Mouse (Mus musculus) A20 (cell line): ENCODE measurements around the gene Ets2.
"Not testable (repeated sequence)": the region's sequence is repeated elsewhere in the genome, so short reads cannot be mapped to it uniquely, and the experiment has no call there.

Source experiments
- DNase-seq: peaks from one replicate; pipeline ENCODE4 v3.0.0-alpha.2; 2011; ENCODE audit warnings: low read depth, low spot score

Gene Ets2

GRCm38 (mm10) chr16:95699721-95700120 lies 2.2 kb upstream of the Ets2 start:
- DNase-seq: no peak

DNA sequence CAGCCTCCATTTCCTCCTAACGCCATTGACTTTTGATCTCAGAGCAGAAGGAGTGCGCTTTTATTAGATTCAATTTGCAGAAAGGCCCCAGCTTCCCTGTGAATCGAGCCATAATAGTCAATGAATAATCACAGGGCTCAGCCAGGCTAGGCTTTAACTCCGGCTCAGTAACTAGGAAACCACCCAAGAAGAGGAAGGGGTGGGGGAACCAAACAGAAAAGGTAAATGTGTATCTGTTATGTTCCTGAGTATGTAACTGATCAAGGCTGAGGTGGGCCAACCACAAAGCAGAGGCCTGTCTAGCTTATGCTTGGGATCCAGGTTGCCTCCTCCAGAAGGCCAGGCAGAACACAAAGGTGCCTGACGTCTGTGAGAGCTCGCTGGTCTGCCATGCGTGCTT lies 1.7 kb upstream of the Ets2 start:
- DNase-seq: no peak

GRCm38 (mm10) chr16:95702562-95703545 lies 979 bp downstream of the Ets2 start:
- no peak for DNase-seq

DNA sequence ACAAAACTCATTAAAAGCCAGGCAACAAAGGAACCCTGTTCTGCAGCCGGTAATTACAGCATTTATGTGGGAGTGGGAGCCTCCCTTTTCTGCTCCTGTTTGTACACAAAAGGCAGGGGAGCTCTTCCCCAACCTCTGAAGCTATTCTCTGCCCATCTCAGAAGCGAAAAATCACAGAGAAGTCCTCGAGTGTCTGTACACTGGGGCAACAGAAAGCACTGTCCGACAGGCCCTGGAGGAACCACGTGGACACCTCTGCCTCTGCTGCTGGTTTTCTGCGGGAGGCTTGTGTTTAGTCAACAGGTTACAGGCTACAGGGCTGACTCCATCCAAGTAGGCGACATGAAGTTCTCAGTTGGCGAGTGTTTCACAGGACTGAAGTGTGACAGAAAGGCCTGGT lies 2.1 kb downstream of the Ets2 start:
- no peak for DNase-seq

DNA sequence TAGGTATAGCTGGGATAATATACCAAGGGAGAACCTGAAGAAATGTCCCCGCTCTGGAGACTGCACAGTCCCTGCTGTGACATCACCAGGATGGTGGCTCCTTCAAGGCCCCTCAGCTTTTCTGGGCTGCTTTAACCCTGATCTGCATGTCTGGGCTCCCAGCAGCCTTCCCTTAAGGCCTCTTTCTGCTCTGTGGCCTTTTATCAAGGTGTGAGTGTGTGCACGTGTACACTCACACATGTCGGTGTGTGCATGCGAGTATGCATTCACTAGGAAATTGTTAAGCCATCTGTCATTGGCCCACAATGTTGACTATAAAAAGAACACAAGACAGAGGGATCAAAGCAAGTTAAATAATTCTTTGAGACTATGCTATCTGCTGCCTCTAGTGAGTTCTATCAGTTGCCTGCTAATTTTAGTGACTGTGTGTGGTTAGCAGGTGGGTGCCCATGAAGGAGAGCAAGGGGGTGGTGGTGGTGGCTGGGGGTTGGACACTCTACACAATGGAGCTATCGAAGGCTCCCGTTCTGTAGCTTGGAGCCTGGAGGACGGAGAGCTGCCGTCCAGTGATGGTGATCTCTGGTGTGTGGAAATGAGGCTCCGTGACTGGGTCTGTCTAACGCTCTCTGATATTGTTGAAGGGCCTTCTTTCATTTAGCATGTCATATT lies 2.9 kb downstream of the Ets2 start:
- DNase-seq: no peak

DNA sequence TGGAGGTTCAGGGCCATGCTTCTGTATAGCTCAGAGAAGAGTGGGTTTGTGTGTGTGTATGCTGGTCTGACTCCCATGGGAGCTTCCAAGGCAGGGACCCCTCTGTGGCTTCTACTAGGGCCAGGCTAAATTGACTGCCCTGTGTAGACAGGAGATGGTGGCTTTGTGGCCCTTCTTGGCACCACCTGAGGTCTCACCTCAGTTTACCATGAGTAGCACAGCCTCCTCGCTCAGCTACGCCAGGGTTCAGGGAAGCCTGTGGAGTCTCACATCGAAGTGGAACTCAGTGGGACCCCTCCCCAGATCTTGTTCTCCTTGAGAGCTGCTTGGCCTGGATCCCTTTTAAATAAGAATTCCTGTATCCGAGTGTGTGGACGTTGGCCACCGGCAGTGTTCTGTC lies 3.9 kb downstream of the Ets2 start:
- DNase-seq: no peak

DNA sequence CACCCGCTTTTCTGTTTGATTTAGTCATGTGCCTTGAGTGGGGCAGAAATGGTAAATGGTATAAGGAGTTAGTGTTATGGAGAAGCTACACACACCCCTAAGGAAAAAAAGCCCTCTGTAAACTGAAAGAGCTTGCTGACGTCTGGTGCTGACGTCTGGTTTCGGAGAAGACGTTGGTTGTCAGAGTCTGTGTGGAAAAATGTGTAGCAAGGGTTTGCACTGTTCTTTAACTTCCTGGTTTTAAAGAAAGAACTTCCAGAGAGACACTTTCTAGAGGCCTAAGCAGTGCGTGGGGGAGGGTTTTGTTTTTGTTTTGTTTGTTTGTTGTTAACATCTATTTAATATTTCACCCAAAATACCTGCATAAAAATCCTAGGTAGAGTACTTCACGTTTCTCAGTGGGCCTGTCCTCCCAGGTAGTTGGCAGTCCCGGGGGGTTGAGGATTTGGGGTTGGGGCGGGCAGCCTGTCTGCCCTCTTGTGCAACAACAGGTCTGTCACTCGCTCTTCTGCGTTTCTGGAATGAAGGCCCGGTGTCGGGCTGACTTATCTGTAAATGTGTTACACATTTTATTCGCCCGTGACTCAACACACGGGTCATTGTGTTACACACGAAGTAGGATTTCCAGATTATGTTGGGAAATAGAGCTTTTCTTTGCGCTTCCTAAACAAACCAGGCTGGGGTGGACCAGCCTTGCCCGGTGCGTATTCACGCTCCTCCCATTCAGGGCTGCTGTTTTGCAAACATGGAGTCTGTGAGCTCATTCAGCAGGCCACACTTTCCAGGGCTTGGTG lies 6.5 kb downstream of the Ets2 start:
- DNase-seq: no peak

DNA sequence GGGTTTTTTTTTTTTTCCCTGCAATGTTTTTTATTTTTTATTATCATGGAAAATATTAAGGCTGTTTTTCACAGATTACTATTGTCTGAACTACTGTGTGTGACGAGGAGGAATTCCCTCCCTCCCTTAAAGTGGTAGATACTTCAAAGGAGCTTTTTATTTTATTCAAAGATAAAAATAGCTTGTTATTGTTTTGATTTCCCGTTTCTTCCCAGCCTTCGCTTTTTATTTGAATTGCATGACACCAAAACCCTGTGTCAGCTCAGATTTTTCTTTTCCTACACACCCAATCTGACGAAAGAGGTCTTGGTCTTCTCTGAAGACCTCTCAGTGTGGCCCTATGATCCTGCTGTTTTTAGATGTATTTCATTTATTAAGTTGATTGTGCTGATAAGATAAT lies 7.3 kb downstream of the Ets2 start:
- DNase-seq: no peak

GRCm38 (mm10) chr16:95710129-95710528 lies 8.3 kb downstream of the Ets2 start:
- no peak for DNase-seq

GRCm38 (mm10) chr16:95712121-95712520 lies 10.2 kb downstream of the Ets2 start:
- DNase-seq: no peak

GRCm38 (mm10) chr16:95713077-95713476 lies 11.2 kb downstream of the Ets2 start:
- not testable (repeated sequence) for DNase-seq

DNA sequence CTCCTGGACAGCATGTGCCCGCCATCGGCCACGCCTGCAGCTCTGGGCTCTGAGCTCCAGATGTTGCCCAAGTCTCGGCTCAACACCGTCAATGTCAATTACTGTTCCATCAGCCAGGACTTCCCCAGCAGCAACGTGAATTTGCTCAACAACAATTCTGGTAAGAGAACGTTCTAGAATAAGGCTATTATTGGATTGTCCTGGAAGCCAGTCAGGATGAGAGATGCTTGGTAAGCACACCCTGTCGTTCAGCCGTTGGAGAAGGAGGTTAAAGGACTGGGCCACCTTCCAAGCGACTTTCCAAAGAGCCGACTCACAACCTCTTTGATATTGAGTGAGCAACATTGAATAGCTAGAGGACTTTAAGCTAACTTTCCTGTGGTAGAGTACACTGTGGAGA lies 13.2 kb downstream of the Ets2 start:
- no peak for DNase-seq

DNA sequence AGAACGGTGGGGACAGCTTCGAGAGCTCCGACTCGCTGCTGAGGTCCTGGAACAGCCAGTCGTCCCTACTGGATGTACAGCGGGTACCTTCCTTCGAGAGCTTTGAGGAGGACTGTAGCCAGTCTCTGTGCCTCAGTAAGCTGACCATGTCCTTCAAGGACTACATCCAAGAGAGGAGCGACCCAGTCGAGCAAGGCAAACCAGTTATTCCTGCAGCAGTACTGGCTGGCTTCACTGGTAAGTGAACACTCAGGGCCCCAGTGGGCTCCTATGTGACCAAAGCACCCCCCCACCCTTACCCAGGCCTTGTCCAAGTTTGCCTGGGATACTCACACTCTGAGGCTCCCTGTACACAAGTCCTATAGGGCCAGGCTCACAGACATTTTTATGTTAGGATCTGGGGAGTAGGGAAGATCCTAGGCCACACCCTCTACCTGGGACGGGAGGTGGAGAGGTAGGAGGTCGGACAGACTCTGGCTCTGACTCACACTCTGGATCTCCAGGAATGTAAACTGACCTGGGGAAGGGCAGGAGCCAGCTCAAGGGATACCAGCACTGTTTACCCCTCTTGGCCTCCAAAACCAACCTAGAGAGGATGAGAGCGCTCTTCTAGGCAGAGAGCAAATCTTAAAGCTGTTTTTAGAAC lies 14.3 kb downstream of the Ets2 start:
- DNase-seq: no peak

DNA sequence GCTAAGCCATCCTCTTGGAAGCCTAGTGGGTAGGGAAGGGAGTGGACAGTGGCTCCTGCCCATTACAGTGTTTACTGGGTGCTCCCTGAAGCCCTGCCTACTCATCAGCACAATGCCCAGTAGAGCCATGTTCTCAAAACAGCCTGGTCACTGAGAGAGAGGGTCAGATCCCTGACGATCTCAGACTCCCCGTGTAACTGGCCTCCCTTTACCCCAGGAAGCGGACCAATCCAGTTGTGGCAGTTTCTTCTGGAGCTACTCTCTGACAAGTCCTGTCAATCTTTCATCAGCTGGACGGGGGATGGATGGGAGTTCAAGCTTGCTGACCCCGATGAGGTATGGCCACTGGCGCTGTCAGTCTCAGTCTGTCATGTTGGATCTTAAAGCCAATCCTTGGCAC lies 15.8 kb downstream of the Ets2 start:
- DNase-seq: no peak

GRCm38 (mm10) chr16:95718119-95718518 lies 16.2 kb downstream of the Ets2 start:
- DNase-seq: no peak

GRCm38 (mm10) chr16:95720532-95720931 lies 18.7 kb downstream of the Ets2 start:
- no peak for DNase-seq

GRCm38 (mm10) chr16:95724251-95724650 lies 22.4 kb downstream of the Ets2 start:
- DNase-seq: no peak

- DNase-seq: no peak
These were observed 22.9 kb downstream of the Ets2 start for GRCm38 (mm10) chr16:95724776-95725175.

GRCm38 (mm10) chr16:95726802-95727201 lies 24.9 kb downstream of the Ets2 start:
- no peak for DNase-seq

DNA sequence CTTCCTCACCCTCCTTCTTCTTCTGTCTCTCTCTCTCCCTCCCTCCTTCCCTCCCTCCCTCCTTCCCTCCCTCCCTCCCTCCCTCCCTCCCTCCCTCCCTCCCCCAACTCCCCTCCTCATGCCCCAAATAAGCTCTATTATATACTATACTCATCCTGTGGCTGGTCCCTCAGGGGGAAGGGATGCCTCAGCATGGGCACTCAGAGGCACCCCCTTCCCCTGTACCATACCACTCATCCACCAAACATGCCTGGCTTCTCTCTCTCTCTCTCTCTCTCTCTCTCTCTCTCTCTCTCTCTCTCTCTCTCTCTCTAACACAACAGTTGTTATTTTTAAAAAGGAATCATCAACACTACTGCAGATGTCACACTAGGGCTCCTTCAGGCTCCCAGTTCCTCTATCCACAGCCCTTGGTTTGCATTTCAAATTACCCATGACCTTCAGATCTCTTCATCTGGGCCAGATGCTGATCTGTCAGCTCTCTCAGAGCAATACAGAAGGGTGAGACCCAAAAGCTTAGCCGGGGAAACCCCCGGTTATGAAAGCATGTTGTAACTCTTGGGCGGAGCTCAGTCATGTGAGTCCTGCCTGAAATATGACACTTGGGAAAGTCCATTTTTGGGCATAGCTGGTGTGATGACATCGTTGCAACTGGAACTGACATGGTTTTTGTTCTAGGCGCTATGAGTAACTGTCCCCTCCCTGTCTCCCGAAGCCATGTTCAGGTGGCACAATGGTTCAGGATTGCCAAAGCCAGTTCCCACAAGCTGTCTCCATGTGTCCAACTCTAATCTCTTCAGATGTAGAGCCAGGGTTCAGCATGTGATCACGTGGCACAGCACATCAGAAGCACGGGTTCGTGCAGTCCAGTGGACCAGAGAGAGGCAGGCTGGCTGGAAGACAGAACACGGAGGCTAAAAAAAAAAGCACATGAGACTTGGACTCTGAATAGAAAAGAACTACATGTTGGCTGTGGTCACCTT lies 26.9 kb downstream of the Ets2 start:
- peak; percentile 97 for DNase-seq
